Mouse (Mus musculus) intestine, embryonic 14.5 days (tissue): ENCODE data around the gene Bpifb4. TPM values are rescaled to one million over a fixed set of nuclear protein-coding genes. Genes with fewer than 3 reads are reported as not detected.

Experiments
- ATAC-seq: fragments of 200-750 bp; cut with Nextera tagmentation; replicated peaks from 2 replicates; pipeline ENCODE4 v1.8.0; 2017; ENCODE audit warnings: low read depth, moderate number of reproducible peaks, moderate TSS enrichment, moderate library complexity; ENCODE audit not compliant: low FRiP score, low TSS enrichment
- DNase-seq: peaks from one replicate; pipeline ENCODE4 v3.0.0-alpha.2; 2018; ENCODE audit warnings: low spot score
- H3K27ac ChIP-seq: fragments of 300-500 bp; sonication (generic); 2 replicates; pipeline ENCODE4 v1.5.1; 2014; ENCODE audit warnings: low read depth, mild to moderate bottlenecking, control low read depth
- H3K27me3 ChIP-seq: fragments of 300-500 bp; sonication (generic); replicated peaks from 2 replicates; pipeline ENCODE4 v1.6.1; 2014; ENCODE audit warnings: low read length, control low read depth; ENCODE audit not compliant: control insufficient read depth, insufficient read depth
- H3K36me3 ChIP-seq: fragments of 300-500 bp; sonication (generic); 2 replicates; pipeline ENCODE4 v1.6.1; 2014; ENCODE audit warnings: low read length, control low read depth; ENCODE audit not compliant: control insufficient read depth, insufficient read depth
- H3K4me1 ChIP-seq: fragments of 300-500 bp; sonication (generic); replicated peaks from 2 replicates; pipeline ENCODE4 v1.6.1; 2014; ENCODE audit warnings: low read length, control low read depth, mixed read lengths; ENCODE audit not compliant: control insufficient read depth, insufficient read depth
- H3K4me2 ChIP-seq: fragments of 300-500 bp; sonication (generic); 2 replicates; pipeline ENCODE4 v1.6.1; 2014; ENCODE audit warnings: low read length
- H3K4me3 ChIP-seq: fragments of 300-500 bp; sonication (generic); 2 replicates; pipeline ENCODE4 v1.5.1; 2014; ENCODE audit warnings: low read depth, low read length, control low read depth, mixed read lengths
- H3K9ac ChIP-seq: fragments of 300-500 bp; sonication (generic); 2 replicates; pipeline ENCODE4 v1.6.1; 2014; ENCODE audit warnings: mild to moderate bottlenecking, low read length
- H3K9me3 ChIP-seq: fragments of 300-500 bp; sonication (generic); 2 replicates; pipeline ENCODE4 v1.6.1; 2016; ENCODE audit warnings: low read length, control low read depth; ENCODE audit not compliant: control insufficient read depth
- WGBS: fragments of 180-500 bp; shearing (Covaris S2); extraction: QIAGEN DNeasy Blood & Tissue Kit; methylation state at CpG from one replicate; pipeline ENCODE4 v1.1.7; 2014; 5-methylcytosine and 5-hydroxymethylcytosine counted together
- polyA plus RNA-seq: library from polyadenylated mRNA; unstranded; fragments of >200 nt; fragmentation: Nextera tagmentation; extraction: Ambion mirVana; gene quantifications from 2 replicates; pipeline ENCODE4 v1.2.1, GENCODE M21; 2014

Gene Bpifb4
- polyA plus RNA-seq, 1 experiment from 2014 or later, result not detected

DNA sequence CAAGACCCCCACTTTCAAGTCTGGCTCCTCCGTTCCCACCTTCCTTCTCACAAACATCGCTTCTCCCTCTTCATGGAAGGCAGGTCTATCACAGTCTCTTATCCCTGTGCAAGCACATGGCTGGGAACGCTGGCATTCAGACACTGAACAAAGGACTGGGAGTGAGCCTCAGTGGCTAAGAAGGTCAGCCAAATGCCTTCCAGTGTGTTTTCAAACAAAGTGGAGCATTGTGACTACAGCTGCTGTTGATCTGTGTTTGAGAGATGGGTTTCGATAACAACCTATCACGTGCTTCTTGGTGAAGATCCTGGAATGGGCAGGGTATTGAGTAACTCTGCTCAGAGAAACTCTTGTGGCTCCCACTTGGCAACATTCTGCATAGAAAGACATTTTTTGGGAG lies 32.2 kb downstream of the Bpifb4 start:
- no peaks in the 10 kb centered on the region for H3K36me3 ChIP-seq
- H3K4me1 ChIP-seq, result no peaks in the 10 kb centered on the region

DNA sequence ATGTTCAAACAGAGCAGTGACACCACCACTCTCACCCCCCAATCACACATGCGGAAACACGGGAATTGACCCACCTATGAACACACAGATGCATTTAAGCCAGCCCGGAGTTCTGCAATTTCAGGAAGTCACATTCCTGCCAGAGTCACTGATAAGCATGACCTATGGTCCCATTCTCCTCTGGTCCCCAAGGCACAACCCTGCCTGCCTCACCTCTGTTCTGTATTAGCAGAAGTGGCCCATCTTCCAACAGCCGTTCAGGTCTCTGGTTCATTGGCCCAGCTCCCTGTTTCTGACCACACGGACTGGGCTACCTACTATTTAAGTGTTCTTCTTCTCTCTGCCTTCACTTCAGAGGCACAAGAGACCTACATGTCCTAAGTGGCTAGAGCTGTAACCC lies 36.6 kb downstream of the Bpifb4 start, which contains the start of gene Bpifa6:
Gene Bpifa6, plus strand, starts transcription at position 364 of the 400 bp plus-strand sequence.
- Histone ChIP-seq H3K9me3 (no peaks in the 10 kb centered on the region), H3K27ac (no peak within 1 kb of the TSS), H3K36me3 (no peaks in the 10 kb centered on the region), H3K4me1 (no peaks in the 10 kb centered on the region), H3K4me2 (no peak within 1 kb of the TSS), H3K27me3 (no peaks in the 10 kb centered on the region), H3K9ac (no peak within 1 kb of the TSS), H3K4me3 (no peak within 1 kb of the TSS)
- WGBS, result 68% methylated on average over 5 of the region's 5 CpGs
- DNase-seq (no peak), ATAC-seq (no peak)

More for the DNA sequence above, 32.2 kb downstream of the Bpifb4 start:
- DNase-seq, result no peak
- WGBS, result 80% methylated on average over 5 of the region's 5 CpGs
- Histone ChIP-seq H3K9ac (no peak overlapping the region), H3K4me3 (no peak overlapping the region), H3K4me2 (no peak overlapping the region), H3K9me3 (no peaks in the 10 kb centered on the region), H3K27me3 (no peaks in the 10 kb centered on the region), H3K27ac (no peak overlapping the region)
- ATAC-seq, result no peak

DNA sequence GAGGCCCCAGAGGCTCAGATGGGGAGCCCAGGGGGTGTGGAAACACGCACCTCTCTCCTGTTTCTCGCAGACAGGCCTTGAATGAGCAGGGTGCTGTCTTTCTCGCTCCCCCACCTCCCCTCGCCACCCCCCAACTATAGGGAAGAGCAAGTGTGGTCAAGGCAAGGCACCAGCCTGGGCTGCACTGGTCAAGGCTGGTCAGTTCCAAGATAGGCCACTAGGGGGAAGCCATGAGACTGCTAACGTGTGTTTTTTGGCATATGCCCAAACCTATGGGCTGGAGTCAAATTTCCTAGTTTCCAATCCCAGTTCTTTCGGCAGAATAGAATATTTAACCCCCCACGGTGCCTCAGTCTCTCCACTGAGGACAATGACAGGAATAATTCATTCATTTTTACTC lies 57.8 kb downstream of the Bpifb4 start:
- Histone ChIP-seq H3K4me1 (no peaks in the 10 kb centered on the region; the same call in 1 of the 2 replicates), H3K9ac (no peak overlapping the region), H3K36me3 (no peaks in the 10 kb centered on the region), H3K4me3 (no peak overlapping the region), H3K27me3 (no peaks in the 10 kb centered on the region), H3K4me2 (no peak overlapping the region), H3K27ac (no peak overlapping the region), H3K9me3 (no peaks in the 10 kb centered on the region)
- DNase-seq, result peak; percentile 92
- 4% methylated on average over 7 of the region's 7 CpGs for WGBS
- ATAC-seq, result 0 out of 2 replicates have a peak, but pooled peaks have one; percentile 19

DNA sequence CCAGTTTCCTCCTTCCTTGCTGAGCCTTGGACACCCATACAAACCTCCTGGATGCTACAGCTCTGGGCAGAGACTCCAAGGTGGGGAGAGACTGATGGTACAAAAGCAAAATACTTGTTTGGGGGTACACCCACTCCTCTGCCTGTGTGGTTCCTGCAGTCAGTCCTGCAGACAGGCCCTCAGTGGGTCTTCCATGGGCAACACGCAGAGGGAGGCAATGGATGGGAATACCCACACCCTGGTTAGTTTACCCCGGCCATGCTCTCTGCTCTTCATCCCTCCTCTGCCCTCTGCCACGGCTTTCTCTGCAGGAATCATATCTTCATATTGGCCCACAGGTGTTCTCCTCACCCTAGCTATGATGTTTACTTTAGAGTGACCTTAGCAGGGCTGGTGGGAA lies 62.5 kb downstream of the Bpifb4 start:
- DNase-seq (no peak), ATAC-seq (no peak)
- H3K27ac ChIP-seq, result no peak overlapping the region
- no peaks in the 10 kb centered on the region for H3K36me3 ChIP-seq
- H3K4me2 ChIP-seq, result no peak overlapping the region
- 56% methylated on average over 3 of the region's 3 CpGs for WGBS
- no peaks in the 10 kb centered on the region for H3K9me3 ChIP-seq
- H3K27me3 ChIP-seq, result no peaks in the 10 kb centered on the region
- no peak overlapping the region for H3K9ac ChIP-seq
- no peak overlapping the region for H3K4me3 ChIP-seq
- no peaks in the 10 kb centered on the region; the same call in 1 of the 2 replicates for H3K4me1 ChIP-seq

DNA sequence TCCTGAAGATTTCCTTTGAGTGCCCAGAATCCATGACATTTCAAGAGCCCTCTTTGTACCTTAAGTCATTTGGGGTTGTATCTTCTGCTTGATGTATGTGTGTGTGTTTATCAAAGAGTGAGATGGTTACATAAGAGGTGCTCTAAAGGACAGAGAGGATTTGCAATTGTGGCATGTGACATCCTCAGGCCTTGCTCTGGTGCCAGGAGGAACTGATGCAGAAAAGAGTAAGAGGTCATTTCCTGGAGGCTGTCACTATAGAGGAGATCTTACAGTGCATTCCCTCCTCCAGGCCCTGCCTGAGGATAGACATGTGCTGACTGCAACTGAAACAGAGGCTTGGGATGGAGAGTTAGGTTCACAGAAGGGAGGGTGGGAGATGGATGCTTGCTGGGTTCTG lies 63.0 kb downstream of the Bpifb4 start:
- Histone ChIP-seq H3K27ac (no peak overlapping the region), H3K9me3 (no peaks in the 10 kb centered on the region), H3K9ac (no peak overlapping the region), H3K4me1 (no peaks in the 10 kb centered on the region; the same call in 1 of the 2 replicates), H3K36me3 (no peaks in the 10 kb centered on the region), H3K4me2 (no peak overlapping the region), H3K27me3 (no peaks in the 10 kb centered on the region), H3K4me3 (no peak overlapping the region)
- DNase-seq (no peak), ATAC-seq (no peak)

DNA sequence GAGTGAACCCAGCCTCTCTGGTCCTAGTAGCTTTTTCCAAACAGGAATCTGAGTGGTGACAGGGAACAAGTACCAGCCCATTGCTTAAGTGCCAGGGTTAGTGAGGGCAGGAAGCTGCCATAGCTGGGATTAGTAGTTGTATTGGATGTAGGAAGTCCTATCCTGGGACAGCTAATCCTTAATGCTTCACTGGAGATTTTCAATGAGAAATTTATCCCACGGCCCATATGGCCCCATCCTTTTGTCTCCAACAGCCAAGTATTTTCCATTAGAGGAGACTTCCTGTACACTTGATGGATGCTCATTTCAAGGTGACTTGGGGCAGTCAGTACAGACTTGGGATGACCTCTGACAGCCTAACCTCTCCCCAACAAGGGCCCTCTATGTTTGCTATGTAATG lies 66.4 kb downstream of the Bpifb4 start:
- no peak overlapping the region for H3K4me3 ChIP-seq
- ATAC-seq (no peak), DNase-seq (no peak)
- no peak overlapping the region for H3K9ac ChIP-seq
- H3K9me3 ChIP-seq, result no peaks in the 10 kb centered on the region
- no peaks in the 10 kb centered on the region for H3K36me3 ChIP-seq
- H3K4me2 ChIP-seq, result no peak overlapping the region
- no peak overlapping the region for H3K27ac ChIP-seq
- no peaks in the 10 kb centered on the region for H3K27me3 ChIP-seq
- 63% methylated on average over 1 of the region's 1 CpGs for WGBS
- H3K4me1 ChIP-seq, result no peaks in the 10 kb centered on the region; the same call in 1 of the 2 replicates

DNA sequence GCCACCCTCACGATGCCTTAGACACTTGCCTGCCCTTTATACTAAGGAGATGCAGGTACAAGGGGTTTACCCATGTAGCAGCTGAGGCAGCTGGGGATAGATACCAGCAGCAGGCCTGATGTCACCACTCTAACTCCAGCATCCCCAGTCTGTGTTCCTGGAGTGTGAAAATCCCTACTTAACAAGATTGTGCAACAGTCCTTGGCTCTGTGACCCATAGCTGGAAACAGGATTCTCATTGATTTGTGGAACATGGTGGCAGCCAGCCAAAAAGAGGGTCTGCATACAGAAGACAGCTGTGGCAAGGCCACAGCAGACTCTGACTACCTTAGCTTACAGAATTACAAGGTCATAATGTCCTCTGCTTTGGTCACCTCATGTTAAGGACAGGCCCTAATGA lies 67.1 kb downstream of the Bpifb4 start:
- Histone ChIP-seq H3K4me2 (no peak overlapping the region), H3K27ac (no peak overlapping the region), H3K4me3 (no peak overlapping the region), H3K9me3 (no peaks in the 10 kb centered on the region), H3K9ac (no peak overlapping the region), H3K4me1 (no peaks in the 10 kb centered on the region; the same call in 1 of the 2 replicates), H3K36me3 (no peaks in the 10 kb centered on the region), H3K27me3 (no peaks in the 10 kb centered on the region)
- WGBS, result 83% methylated on average over 1 of the region's 1 CpGs
- DNase-seq (no peak), ATAC-seq (no peak)

DNA sequence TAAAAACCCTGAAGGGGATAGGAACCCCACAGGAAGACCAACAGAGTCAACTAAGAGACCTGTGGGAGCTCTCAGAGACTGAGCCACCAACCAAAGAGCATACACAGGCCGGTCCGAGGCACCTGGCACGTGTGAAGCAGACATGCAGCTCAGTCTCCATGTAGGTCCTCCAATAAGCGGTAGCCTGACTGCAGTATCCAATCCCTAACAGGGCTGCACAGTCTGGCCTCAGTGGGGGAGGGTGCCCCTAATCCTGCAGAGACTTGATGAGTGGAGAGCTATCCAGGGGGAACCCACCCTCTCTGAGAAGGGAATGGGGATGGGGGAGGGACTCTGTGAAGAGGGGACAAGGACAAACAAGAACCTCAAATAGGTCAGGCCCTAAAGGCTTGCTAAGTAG lies 67.7 kb downstream of the Bpifb4 start:
- no peaks in the 10 kb centered on the region for H3K9me3 ChIP-seq

DNA sequence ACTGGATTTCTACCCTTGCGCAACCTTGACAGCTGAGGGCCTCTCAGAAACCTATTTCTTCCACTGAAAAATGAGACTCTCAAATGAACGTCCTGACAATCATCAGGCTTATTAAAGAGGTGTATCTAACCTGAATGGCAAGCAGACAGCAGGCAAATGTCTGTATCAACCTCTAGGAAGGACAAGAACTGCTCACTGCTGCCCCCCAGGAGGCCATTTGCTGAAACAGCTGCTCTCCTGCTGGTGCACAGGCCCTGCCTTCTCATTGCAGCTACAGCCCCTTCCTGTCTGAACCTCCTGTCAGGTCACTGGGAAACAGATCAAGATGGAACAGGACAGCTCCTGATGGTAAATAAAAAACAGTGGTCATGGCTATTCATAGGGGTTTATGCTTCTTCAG lies 68.3 kb downstream of the Bpifb4 start:
- no peaks in the 10 kb centered on the region for H3K27me3 ChIP-seq
- no peaks in the 10 kb centered on the region for H3K36me3 ChIP-seq
- H3K4me2 ChIP-seq, result no peak overlapping the region
- H3K9me3 ChIP-seq, result no peaks in the 10 kb centered on the region
- H3K9ac ChIP-seq, result no peak overlapping the region
- no peaks in the 10 kb centered on the region for H3K4me1 ChIP-seq
- WGBS, result 85% methylated on average over 2 of the region's 2 CpGs
- DNase-seq (no peak), ATAC-seq (no peak)
- H3K4me3 ChIP-seq, result no peak overlapping the region
- H3K27ac ChIP-seq, result no peak overlapping the region

More for the DNA sequence above, 67.7 kb downstream of the Bpifb4 start:
- ATAC-seq (no peak), DNase-seq (no peak)
- H3K9ac ChIP-seq, result no peak overlapping the region
- whole genome bisulfite sequencing, result 86% methylated on average over 4 of the region's 4 CpGs
- H3K4me1 ChIP-seq, result no peaks in the 10 kb centered on the region
- H3K36me3 ChIP-seq, result no peaks in the 10 kb centered on the region
- no peak overlapping the region for H3K4me3 ChIP-seq
- no peak overlapping the region for H3K4me2 ChIP-seq
- H3K27me3 ChIP-seq, result no peaks in the 10 kb centered on the region
- H3K27ac ChIP-seq, result no peak overlapping the region
